ENCODE assay signal across 12 mouse cellular contexts in genomic region chr8:15562310-15563296, GRCm38 (mm10).
A peak's percentile ranks its signal among the peaks of the same experiment; 100 is the strongest.
DNase-seq lines count a peak whose midpoint lies in the region; ATAC-seq lines count a peak whose summit lies in the region.
"Had no signal": no experiment of that assay in that cellular context is flagged by ENCODE, and none has a peak within 500 bp of the region (broad histone marks: within the 10 kb centered on the region; RNA-seq: fewer than 3 reads in every experiment).

No protein-coding gene starts in this region.

- peak; percentile 29 to 67 for DNase-seq in frontal cortex, adult 2 months (ENCODE audit: extremely low spot score in 1 of 2, low spot score in 1 of 2)
- DNase-seq in frontal cortex, postnatal 25 days (ENCODE audit: low spot score in 2 of 2): peak; percentile 22 to 32
- peak; percentile 14 to 17 for DNase-seq in layer of hippocampus, postnatal 25 days (ENCODE audit: extremely low spot score in 1 of 2, low spot score in 1 of 2)
- DNase-seq in urinary bladder, postnatal 4 days (ENCODE audit: low spot score in 2 of 2): no peak
- no peak for DNase-seq in urinary bladder, postnatal 14 days (ENCODE audit: low spot score)
- DNase-seq in cerebellum, postnatal 36 days: no peak
- DNase-seq: kidney, adult 2 months; lung, postnatal 14 days had no signal

- H3K4me3 ChIP-seq in neural tube, embryonic 13.5 days: no peak overlapping the region
- H3K4me3 ChIP-seq: heart, embryonic 15.5 days; limb, embryonic 15.5 days had no signal

- no peaks in the 10 kb centered on the region for H3K27me3 ChIP-seq in neural tube, embryonic 13.5 days
- H3K27me3 ChIP-seq: heart, embryonic 15.5 days; limb, embryonic 15.5 days had no signal

- H3K4me2 ChIP-seq in neural tube, embryonic 13.5 days: peak overlapping the region; percentile 16; the same call in 1 of the 2 replicates
- H3K4me2 ChIP-seq: heart, embryonic 15.5 days; limb, embryonic 15.5 days had no signal

- no peaks in the 10 kb centered on the region for H3K36me3 ChIP-seq in neural tube, embryonic 13.5 days
- H3K36me3 ChIP-seq: heart, embryonic 15.5 days; limb, embryonic 15.5 days had no signal

- H3K27ac ChIP-seq in neural tube, embryonic 13.5 days (replicated peaks): peak overlapping the region; percentile 33
- H3K27ac ChIP-seq: heart, embryonic 15.5 days; limb, embryonic 15.5 days had no signal

- peaks cover 4% of the 10 kb centered on the region for H3K4me1 ChIP-seq in neural tube, embryonic 13.5 days (replicated peaks)
- H3K4me1 ChIP-seq: heart, embryonic 15.5 days; limb, embryonic 15.5 days had no signal

- no peak overlapping the region for H3K9ac ChIP-seq in neural tube, embryonic 13.5 days
- H3K9ac ChIP-seq: heart, embryonic 15.5 days; limb, embryonic 15.5 days had no signal

- WGBS in neural tube, embryonic 13.5 days: 71% methylated on average over 39 of the region's 39 CpGs

- no peak for ATAC-seq in frontal cortex, adult (ENCODE audit: low TSS enrichment)
- peak; percentile 83 for ATAC-seq in neural tube, embryonic 13.5 days (ENCODE audit: low read depth)

- 0 out of 2 replicates have a peak, but pooled peaks cover 2% of the 10 kb centered on the region for H3K9me3 ChIP-seq in neural tube, embryonic 13.5 days
- H3K9me3 ChIP-seq: heart, embryonic 15.5 days; limb, embryonic 15.5 days had no signal

Comparison
In these comparisons a context has a peak if more than half of its experiments do, and no peak if none do; other contexts are left out.
1. DNase-seq: peak in frontal cortex, adult 2 months (2 of 2), frontal cortex, postnatal 25 days (2 of 2) and layer of hippocampus, postnatal 25 days (2 of 2); none in urinary bladder, postnatal 4 days (0 of 2), urinary bladder, postnatal 14 days (single experiment) and cerebellum, postnatal 36 days (0 of 2).